Mouse (Mus musculus) heart, embryonic 11.5 days (tissue): ENCODE data around the gene Nfs1. TPM values are rescaled to one million over a fixed set of nuclear protein-coding genes. Genes with fewer than 3 reads are reported as not detected.

Source experiments
- polyA plus RNA-seq: library from polyadenylated mRNA; unstranded; fragments of >200 nt; fragmentation: Nextera tagmentation; extraction: Ambion mirVana; gene quantifications from 2 replicates; pipeline ENCODE4 v1.2.1, GENCODE M21; 2014

Nfs1 gene
- polyA plus RNA-seq, 1 experiment from 2014 or later, result 55.7 TPM

Other genes with a start within 250 kb of the Nfs1 start
- 86.7 and 118 TPM in 2 replicates for gene Uqcc1, start 213.9 kb downstream of the Nfs1 start, polyA plus RNA-seq
- not detected in 2 replicates for gene Gm15557, start 203.5 kb downstream of the Nfs1 start, polyA plus RNA-seq
- 0.36 and 0.63 TPM in 2 replicates for gene Gdf5, start 198.8 kb downstream of the Nfs1 start, polyA plus RNA-seq
- gene Cep250, start 187.7 kb downstream of the Nfs1 start, polyA plus RNA-seq, result 6.4 and 12.3 TPM in 2 replicates
- gene 6430550D23Rik, start 136.2 kb downstream of the Nfs1 start, polyA plus RNA-seq, result 0.80 and 1.1 TPM in 2 replicates
- gene Ergic3, start 136.1 kb downstream of the Nfs1 start, polyA plus RNA-seq, result 170 and 184 TPM in 2 replicates
- not detected in 2 replicates for gene Fer1l4, start 91.2 kb downstream of the Nfs1 start, polyA plus RNA-seq
- gene Spag4, start 79.0 kb downstream of the Nfs1 start, polyA plus RNA-seq, result 2.4 and 3.3 TPM in 2 replicates
- 29.5 and 35.7 TPM in 2 replicates for gene Cpne1, start 32.2 kb downstream of the Nfs1 start, polyA plus RNA-seq
- 22.3 and 25.8 TPM in 2 replicates for gene Rbm12, start 32.2 kb downstream of the Nfs1 start, polyA plus RNA-seq
- 11.6 and 14.1 TPM in 2 replicates for gene Gm28036, start 17.1 kb downstream of the Nfs1 start, polyA plus RNA-seq
- gene Romo1, start 147 bp downstream of the Nfs1 start, polyA plus RNA-seq, result 428 and 430 TPM in 2 replicates
- 465 and 476 TPM in 2 replicates for gene Rbm39, start 36.1 kb upstream of the Nfs1 start, polyA plus RNA-seq
- gene Phf20, start 52.3 kb upstream of the Nfs1 start, polyA plus RNA-seq, result 61.1 and 62.7 TPM in 2 replicates
- gene Cnbd2, start 168.1 kb upstream of the Nfs1 start, polyA plus RNA-seq, result 2.2 and 2.3 TPM in 2 replicates
- 50.6 and 59.0 TPM in 2 replicates for gene Scand1, start 168.5 kb upstream of the Nfs1 start, polyA plus RNA-seq